In the genomic region with DNA sequence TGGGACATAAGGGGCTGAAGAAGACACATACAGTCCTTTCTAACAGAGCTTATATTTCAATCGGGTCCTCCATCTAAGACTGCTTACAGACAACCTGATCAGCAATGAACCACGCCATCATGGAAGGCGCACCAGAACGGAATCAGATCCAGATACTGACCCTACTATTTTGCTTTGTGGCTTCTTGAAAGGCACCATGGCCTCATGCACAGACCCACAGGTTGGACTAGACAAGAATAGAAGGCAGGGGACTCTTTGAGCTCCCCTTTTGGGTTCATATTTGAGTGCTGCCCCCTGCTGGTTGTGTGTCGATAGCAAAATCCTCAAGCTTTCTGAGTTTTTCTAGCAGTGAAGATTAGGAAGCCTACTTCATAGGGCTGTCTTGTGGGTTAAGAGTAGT, we compare ENCODE assay signal across 1 mouse cellular context.
TF ChIP-seq lines count a peak whose summit lies in the region.

No protein-coding gene starts in this region.

TF ChIP-seq in CH12.LX, 34 proteins besides CTCF, POLR2A, EP300 and RAD21 (continued from another document):
- TF ChIP-seq ELF1 (IDR thresholded peaks at IDR 0.05; ENCODE audit: low read depth, low read length) (no peak), BHLHE40 (IDR thresholded peaks at IDR 0.05; ENCODE audit: low read depth, low read length) (0 out of 2 replicates have a peak, but pooled peaks have one; percentile 10), ZKSCAN1 (IDR thresholded peaks at IDR 0.05; ENCODE audit: borderline replicate concordance, low read depth, low read length) (no peak), TCF12 (IDR thresholded peaks at IDR 0.05; ENCODE audit: low read depth, low read length) (no peak), NELFE (IDR thresholded peaks at IDR 0.05; ENCODE audit: low read depth, low read length) (peak; percentile 43; the same call in 1 of the 2 replicates), MAX (IDR thresholded peaks at IDR 0.05; ENCODE audit: low read length) (no peak; the same call in 1 of the 2 replicates), MAFK (IDR thresholded peaks at IDR 0.05; ENCODE audit: insufficient replicate concordance, low read length) (no peak), USF1 (IDR thresholded peaks at IDR 0.05; ENCODE audit: low read depth, low read length) (no peak), MAZ (IDR thresholded peaks at IDR 0.05; ENCODE audit: low read depth, low read length) (no peak), NRF1 (IDR thresholded peaks at IDR 0.05; ENCODE audit: low read depth, low read length) (no peak), PAX5 (IDR thresholded peaks at IDR 0.05; ENCODE audit: low read length) (no peak), JUN (IDR thresholded peaks at IDR 0.05; ENCODE audit: insufficient read depth, low read depth, low read length) (no peak), HCFC1 (IDR thresholded peaks at IDR 0.05; ENCODE audit: low read depth, low read length) (no peak)
